Mouse (Mus musculus) cortical plate, adult 2 months (tissue): ENCODE measurements at regions not wholly inside any gene's neighbourhood (a gene's known extent, or its start where the extent isn't known, plus 50 kb on each side); places are given as distances from the start of the nearest gene placed in this dataset.

Experiments
- CTCF ChIP-seq: fragments of 200-500 bp; IDR thresholded peaks from 2 replicates; pipeline ENCODE4 v1.5.1; 2011; ENCODE audit warnings: mild to moderate bottlenecking, control low read depth, low read length; ENCODE audit not compliant: insufficient read depth; ENCODE audit errors: extremely low read depth
- POLR2A ChIP-seq: fragments of 200-500 bp; IDR thresholded peaks from 2 replicates; pipeline ENCODE4 v1.6.1; 2011; ENCODE audit warnings: mild to moderate bottlenecking, low read length, control low read depth; ENCODE audit not compliant: insufficient read depth; ENCODE audit errors: extremely low read depth

DNA sequence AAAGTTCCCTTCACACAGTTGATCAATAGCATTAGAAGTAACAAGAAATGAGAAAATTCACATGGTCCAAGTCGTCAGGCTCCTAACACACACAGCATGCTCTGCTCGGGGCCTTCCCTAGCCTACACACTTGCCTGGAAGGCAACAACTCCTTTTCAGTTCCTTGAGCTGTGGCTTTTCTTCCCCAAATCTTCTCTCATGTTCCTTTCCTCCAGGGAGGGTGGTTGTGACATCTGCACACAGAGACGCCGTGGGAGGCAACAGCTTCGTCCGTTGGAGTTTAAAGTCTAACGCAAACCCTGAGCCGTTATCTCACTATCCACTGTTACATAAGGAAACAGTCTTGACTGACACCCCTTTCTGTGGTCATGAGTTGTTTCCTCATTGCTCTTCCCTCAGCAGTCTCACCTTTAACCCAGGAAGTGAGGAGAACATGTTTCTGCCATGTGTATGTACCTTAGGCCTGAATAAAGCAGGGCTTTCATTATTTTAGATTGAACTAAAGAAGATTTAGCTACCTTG lies 88.4 kb upstream of the Tbl1xr1 start:
- TF ChIP-seq CTCF: no peak
- no peak for TF ChIP-seq POLR2A
